Mouse (Mus musculus) sigmoid colon, adult 10 weeks (tissue): Measurements from ENCODE around the gene Exosc6. TPM values are rescaled to one million over a fixed set of nuclear protein-coding genes. Genes with fewer than 3 reads are reported as not detected.

Experiments used
- polyA plus RNA-seq: library from polyadenylated mRNA; stranded (reverse); fragments of 350-450 nt; fragmentation: Illumina TruSeq; extraction: RNeasy Lipid Tissue Mini Kit (QIAGEN cat#74804); gene quantifications from one replicate; pipeline ENCODE4 v1.2.3, GENCODE M21; 2014; ENCODE audit warnings: low read depth, low replicate concordance

Gene Exosc6
- 15.6 TPM for polyA plus RNA-seq

DNA sequence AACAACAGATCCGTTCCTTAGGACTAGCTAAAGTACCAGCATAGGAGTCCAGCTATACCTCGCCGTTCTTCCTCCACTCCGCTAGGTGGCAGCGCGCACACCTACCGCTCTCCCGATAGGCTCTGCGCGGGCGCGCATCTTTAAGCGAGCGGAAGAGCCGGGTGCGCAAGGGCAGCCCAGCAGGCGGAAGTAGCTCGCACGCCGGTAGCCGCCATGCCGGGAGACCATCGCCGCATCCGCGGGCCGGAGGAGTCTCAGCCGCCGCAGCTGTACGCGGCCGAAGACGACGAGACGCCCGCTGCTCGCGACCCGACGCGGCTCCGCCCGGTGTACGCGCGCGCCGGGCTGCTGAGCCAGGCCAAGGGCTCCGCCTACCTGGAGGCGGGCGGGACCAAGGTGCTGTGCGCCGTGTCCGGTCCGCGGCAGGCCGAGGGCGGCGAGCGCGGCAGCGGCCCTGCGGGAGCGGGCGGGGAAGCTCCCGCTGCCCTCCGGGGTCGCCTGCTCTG, at the start of gene Exosc6:
Exosc6 (plus strand) TSS at position 182 of the 506 bp plus-strand sequence.

DNA sequence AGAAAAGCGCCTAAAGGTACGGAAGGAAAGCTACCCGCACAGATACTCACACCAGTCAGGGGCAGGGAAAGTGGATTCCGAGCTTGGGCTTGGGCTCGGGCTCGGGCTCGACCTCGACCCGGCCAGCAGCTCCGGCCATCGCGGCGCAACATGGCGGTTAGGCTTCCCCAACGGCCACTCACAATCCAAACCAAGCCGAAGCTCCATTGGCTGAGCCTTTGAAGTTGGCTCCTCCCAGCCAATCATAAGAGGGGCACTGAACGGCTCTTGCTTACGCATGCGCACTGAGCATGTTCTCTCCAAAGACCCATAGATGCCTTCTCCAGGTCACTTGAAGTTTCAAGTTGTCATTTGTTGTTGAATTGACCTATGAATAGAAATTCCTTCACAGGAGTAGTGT, 24.6 kb upstream of the Exosc6 start, which contains the start of gene Ddx19b:
Ddx19b (minus strand) TSS at position 180 of the 400 bp plus-strand sequence.

DNA sequence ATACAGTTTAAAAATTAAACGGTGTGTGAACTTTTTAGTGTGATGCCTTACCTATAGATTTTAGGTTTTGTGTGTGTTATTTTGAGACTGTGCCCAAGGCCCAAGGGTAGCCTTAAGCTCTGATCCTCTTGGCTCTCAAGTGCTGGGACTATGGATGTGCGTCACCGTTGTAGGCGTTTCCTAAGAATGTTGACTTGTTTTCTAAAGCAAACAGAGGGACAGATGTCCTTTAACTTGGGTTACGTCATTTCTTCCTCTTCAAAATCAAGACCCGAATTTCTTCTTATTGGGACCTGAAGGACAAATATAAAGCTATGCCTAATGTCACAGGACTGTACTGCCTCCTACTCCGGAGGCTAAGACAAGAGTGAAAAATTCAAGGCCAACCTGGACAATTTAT, 23.2 kb upstream of the Exosc6 start, which contains the start of gene Aars:
Aars (plus strand) TSS at position 229 of the 400 bp plus-strand sequence.

DNA sequence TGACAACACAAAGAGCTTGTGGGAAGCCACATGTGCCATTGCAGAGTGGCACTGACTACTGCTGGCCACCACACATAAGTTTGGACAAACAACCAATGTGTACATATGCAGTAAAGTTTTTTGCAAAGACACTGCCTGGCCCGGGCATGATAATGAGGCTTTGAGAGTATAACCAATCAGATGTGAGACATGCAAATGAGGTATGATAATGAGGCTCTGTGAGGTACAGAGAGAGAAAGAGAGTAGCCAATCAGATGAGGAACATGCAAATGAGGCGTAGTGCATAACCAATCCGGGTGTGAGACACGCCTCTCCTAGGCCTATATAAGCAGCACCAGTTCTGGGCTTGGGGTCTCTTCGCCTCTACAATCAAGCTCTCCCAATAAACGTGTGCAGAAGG, 36.2 kb downstream of the Exosc6 start, which contains the start of gene Clec18a:
Clec18a (minus strand) TSS at position 101 of the 400 bp plus-strand sequence.

DNA sequence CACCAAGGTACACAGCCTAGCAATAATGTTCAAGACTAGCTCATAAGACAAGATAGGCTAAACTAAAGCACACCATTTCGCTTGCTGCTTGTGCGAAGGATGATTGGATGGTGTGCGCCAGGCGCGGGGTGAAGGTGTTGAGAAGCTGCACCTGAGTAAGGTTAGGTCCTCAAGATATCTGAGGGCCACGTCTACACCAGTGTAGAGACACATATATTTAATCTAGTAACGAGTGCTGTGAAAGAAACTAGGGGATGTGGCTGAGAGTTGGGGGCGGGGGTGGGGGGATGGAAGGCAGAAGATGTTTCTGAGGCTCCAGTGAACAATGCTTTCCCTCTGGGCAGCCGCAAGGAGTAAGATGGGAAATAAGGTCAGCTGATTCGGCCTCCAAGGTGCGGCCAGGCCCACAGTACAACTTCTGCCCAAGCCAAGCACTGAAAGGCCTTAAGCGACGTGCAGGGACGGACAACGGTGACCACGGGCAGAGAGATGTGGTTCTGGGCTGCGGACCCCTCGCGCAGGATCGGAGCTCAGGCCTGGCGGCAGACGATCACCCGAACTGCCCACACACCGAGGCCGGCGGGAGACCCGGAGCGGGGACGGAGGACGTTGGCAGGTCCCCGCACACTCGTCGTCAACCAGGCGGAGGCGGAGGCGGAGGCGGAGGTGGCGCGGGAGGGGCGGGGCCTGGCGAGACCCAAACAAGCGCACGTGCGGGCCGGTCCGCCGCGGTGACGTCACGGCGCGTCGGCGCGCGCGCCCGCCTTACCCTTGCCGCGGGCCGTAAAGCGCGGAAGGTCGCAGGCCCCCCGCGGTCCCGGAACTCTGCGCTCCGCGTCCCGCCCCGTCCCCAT, 38.0 kb downstream of the Exosc6 start, which contains the start of gene Pdpr:
Pdpr (plus strand) TSS at position 766 of the 854 bp plus-strand sequence.

Other genes starting within 250 kb of the Exosc6 start
- 11.8 TPM for gene Cog4, start 209.7 kb upstream of the Exosc6 start, polyA plus RNA-seq
- 34.4 TPM for gene Sf3b3, start 209.6 kb upstream of the Exosc6 start, polyA plus RNA-seq
- 3.8 TPM for gene Fuk, start 153.9 kb upstream of the Exosc6 start, polyA plus RNA-seq
- 3.7 TPM for gene St3gal2, start 136.4 kb upstream of the Exosc6 start, polyA plus RNA-seq
- 15.8 TPM for gene Ddx19a, start 58.5 kb upstream of the Exosc6 start, polyA plus RNA-seq
- 17.6 TPM for gene Ddx19b, start 24.6 kb upstream of the Exosc6 start, polyA plus RNA-seq
- gene Aars, start 23.2 kb upstream of the Exosc6 start, polyA plus RNA-seq = 7.9 TPM
- not detected for gene Clec18a, start 36.1 kb downstream of the Exosc6 start, polyA plus RNA-seq
- gene Pdpr, start 38.3 kb downstream of the Exosc6 start, polyA plus RNA-seq = 35.3 TPM
- 64.7 TPM for gene Glg1, start 202.9 kb downstream of the Exosc6 start, polyA plus RNA-seq
- 53.9 TPM for gene Rfwd3, start 243.9 kb downstream of the Exosc6 start, polyA plus RNA-seq